Mouse (Mus musculus) cerebellum, adult 2 months (tissue): ENCODE data around the gene Pla2g4d.

Source experiments
- CTCF ChIP-seq: fragments of 200-500 bp; IDR thresholded peaks from 2 replicates; pipeline ENCODE4 v1.5.1; 2011; ENCODE audit warnings: low read depth, mild to moderate bottlenecking, control low read depth, low read length, moderate library complexity, borderline replicate concordance; ENCODE audit not compliant: insufficient read depth
- POLR2A ChIP-seq: fragments of 200-500 bp; IDR thresholded peaks from 2 replicates; pipeline ENCODE4 v1.6.1; 2011; ENCODE audit warnings: low read length, control low read depth, borderline replicate concordance; ENCODE audit not compliant: insufficient read depth

DNA sequence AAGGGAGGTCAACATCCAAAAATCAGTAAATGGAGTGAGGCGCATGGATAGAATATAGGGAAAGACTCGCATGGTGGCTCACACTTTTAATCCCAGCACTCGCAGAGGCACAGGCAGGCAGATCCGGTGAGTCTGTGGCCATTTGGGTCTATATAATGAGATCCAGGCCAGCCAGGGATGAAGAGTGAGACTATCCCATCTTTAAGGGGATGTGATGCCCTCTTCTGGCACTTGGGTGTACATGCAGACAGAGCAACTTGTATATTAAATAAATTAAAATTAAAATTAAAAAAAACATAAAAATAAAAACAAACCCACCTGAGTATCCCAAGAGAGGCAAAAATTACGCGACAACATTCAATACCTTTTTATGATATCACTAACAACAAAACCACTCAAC lies 23.5 kb downstream of the Pla2g4d start:
- TF ChIP-seq CTCF (peak; percentile 55; the same call in 1 of the 2 replicates), POLR2A (no peak)
